Mouse (Mus musculus): Measurements from ENCODE around the gene H2afj.

DNA sequence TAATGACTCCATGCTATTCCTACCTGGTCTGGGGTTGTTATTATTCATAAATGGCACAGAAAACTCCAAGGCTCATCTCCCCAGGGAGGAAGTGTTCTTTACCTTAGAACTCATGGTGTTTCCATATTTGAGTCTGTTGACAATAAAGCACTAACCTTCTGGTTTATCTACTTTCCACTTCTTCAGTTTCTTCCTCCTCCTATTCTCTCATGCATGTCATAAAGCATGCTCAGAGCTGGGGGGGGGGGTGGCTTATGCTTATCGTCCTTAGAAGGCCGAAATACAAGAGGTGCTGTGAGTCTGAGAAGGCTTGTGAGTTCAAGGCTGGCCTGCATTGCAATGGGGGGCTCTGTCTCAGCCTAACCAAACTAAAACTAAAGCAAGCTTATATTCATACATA lies 47.1 kb downstream of the H2afj start:
- TF ChIP-seq FLI1 (IDR thresholded peaks at IDR 0.05; ENCODE audit: low read length): no peak
- no peak for TF ChIP-seq GATA1 (IDR thresholded peaks at IDR 0.05; ENCODE audit: borderline replicate concordance, low read length)
